Mouse (Mus musculus) hindlimb bud, embryonic 11.5 days (tissue): ENCODE results near the gene Sv2c.

Experiments
- DNase-seq: peaks from one replicate; pipeline ENCODE4 v3.0.0-alpha.2; 2012; ENCODE audit warnings: low read depth, low spot score; ENCODE audit errors: extremely low spot score

Sv2c gene

DNA sequence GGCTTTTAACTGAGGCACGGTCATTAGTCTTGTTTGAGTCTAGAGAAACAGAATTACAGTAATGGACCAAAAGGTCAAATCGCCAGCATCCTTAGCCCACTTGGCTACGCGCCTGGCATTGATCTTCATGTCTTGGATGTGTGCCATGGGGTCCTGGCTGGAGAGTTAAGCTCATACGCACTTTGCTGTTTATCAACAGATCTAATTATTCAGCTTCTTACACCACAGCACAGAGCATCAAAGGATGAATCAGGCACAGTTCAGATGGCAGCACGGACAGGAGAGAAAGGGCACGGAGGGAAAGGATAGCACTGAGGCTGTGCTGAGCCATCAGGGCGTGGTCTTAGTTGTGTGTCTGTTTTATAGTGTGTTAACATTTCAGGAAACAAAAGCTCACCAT is 58.8 kb downstream of the Sv2c start:
- DNase-seq, result no peak

DNA sequence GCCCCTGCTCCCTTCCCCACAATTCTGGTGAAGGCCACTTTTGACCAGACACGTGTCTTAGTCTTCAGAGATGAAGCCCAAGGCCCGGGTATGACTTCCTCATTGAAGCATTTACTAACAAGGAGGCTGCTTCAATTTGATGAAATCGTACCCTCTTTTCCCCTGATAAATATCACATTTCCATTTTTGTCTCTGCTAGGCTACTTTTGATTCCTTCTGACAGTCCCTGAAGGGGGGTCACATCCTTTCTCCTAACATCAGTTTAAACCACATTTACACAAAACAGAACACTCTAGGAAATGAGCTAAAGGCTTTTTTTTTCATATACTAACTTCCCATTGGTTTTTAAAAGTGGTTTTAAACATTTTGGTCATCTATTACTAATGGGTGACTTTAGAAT is 79.6 kb downstream of the Sv2c start:
- DNase-seq, result no peak

- DNase-seq, result no peak
Observed at GRCm38 (mm10) chr13:96045396-96045795, 87.0 kb downstream of the Sv2c start.

DNA sequence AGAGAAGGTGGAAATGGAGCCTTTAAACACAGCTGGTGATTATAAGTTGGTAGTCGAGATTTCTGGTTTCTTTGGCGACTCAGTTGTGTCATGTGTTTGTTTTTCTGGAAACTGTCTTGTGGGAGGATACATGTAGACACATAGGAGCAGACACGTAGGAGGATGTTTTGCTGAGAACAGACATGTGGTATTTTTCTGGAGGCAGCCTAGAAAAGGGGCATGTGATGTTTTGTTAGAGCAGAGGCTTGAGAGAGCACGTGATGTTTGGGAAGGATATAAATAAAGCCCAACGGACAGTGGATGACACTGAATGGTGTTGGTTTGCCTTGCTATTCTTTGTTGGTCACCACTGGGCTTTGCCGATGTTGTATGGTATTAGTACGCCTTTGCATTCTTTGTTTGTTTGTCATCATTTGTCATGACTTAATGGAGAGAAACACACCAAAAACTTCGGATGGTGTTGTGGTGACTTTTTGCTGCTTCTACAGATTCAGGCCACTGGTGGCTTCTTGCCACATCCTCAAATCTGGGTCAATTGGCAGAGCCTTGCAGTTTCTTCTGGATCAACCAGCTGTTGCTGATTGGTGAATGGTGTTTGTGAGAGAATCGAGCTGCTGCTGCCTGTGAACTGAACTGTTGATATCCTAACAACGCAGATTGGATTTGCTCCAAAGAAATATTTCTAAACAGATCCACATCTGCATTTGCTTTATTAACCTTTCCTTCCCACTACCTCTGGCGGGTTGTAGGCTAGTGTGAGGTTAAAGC is 91.9 kb downstream of the Sv2c start:
- no peak for DNase-seq

- no peak for DNase-seq
Observed at GRCm38 (mm10) chr13:96039536-96039935, 92.8 kb downstream of the Sv2c start.

DNA sequence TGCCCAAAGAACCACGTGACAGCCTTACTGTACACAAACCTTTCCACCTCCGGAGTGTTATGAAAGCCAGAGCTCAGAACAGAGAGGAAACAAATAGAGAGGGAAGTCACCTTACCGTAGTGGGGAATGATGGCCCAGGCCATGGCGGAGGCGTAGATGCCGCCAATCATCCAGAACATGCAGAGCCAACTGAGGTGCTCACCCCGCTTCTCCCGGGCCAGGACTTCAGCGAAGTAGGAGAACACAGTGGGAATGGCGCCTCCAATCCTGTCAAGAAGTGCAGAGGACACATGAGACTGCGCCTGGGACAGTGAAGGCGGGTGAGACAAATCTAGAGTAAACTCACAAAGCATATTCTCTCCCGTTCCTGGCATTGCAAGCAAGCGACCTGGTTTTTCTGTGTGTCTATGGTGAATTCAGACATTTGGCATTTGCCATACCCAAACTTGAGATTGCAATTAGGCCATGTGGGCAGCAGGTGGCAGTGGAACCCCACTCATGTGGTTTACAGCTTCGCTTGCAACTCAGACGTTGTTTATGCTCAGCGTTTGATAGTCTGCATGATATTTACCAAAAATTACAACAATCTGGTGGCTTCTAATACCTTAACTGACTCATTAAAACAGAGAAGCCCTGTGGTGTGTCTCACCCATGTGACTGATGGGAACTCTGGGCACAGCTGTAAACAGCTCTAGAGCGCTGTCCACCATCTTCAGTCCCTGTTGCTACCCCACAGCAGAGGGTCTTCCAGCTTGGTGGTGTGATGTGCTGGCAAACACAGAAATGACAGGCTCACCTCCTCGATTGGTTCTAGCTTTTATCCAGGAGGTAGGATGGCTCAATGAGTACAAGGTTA is 101.8 kb downstream of the Sv2c start:
- peak; percentile 39 for DNase-seq

GRCm38 (mm10) chr13:96023858-96024257 is 108.5 kb downstream of the Sv2c start:
- DNase-seq, result no peak

DNA sequence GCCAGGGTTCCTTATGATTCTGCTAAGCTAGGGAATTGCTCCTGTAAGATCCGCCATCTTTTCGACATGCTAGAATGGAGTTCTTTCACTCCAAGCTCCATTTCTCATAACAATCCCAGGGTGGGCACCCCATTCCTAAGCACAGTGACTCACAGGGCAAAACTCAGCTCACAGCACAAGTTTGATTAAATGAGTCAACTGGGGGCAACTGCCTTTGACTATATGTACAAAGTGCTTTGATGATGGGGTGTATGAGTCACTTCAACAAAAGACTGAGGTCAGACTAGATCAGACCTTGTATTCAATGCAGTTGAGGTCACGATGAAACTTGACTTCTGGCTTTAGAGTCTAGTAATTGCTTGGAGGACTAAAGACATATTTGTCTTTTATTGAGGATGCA is 116.9 kb downstream of the Sv2c start:
- DNase-seq, result no peak

- DNase-seq, result no peak
Observed at GRCm38 (mm10) chr13:96010861-96011511, 121.4 kb downstream of the Sv2c start.

DNA sequence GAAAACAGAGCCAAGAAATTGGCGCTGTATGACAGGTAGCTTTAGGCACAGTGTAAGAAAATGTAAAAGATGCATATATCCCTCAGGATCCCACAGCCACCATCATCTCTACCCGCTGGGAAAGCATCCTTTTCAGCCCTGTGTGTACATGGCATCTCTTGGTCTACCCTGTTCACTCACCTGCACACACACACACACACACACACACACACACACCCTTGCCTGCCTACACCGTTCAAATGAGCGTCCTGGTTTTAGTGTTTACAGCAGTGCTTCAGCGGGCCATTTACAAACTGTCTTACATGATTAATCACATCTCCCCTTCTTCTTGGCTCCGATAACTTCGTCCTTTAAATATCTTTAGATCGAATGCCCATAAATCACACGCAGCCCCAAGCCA is 123.4 kb downstream of the Sv2c start:
- DNase-seq, result no peak

- DNase-seq, result no peak
Observed at GRCm38 (mm10) chr13:96008154-96008553, 124.2 kb downstream of the Sv2c start.

GRCm38 (mm10) chr13:96003539-96003938 is 128.8 kb downstream of the Sv2c start:
- no peak for DNase-seq

DNA sequence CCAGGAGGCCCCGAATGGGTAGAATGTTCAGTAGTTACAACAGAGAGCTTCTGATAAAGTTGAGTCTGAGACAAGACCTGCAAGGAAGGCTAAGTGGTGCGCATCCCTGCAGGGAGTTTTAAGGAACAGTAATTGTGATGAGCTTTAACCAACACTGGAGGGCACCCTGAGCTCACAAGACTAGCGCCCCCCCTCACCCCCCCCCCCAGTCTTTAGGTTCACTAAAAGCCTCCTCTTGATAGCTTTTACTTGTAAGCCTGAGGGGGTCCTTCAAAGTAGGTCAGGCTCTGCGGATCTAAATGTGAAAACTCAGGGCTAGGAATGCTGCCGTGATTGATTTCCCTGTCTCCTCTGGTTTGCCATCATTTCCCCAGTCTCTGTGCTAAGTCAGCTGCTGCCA is 129.9 kb downstream of the Sv2c start:
- DNase-seq, result no peak

GRCm38 (mm10) chr13:95999396-95999795 is 133.0 kb downstream of the Sv2c start:
- DNase-seq, result peak; percentile 72

GRCm38 (mm10) chr13:95997294-95997693 is 135.1 kb downstream of the Sv2c start:
- DNase-seq, result no peak

DNA sequence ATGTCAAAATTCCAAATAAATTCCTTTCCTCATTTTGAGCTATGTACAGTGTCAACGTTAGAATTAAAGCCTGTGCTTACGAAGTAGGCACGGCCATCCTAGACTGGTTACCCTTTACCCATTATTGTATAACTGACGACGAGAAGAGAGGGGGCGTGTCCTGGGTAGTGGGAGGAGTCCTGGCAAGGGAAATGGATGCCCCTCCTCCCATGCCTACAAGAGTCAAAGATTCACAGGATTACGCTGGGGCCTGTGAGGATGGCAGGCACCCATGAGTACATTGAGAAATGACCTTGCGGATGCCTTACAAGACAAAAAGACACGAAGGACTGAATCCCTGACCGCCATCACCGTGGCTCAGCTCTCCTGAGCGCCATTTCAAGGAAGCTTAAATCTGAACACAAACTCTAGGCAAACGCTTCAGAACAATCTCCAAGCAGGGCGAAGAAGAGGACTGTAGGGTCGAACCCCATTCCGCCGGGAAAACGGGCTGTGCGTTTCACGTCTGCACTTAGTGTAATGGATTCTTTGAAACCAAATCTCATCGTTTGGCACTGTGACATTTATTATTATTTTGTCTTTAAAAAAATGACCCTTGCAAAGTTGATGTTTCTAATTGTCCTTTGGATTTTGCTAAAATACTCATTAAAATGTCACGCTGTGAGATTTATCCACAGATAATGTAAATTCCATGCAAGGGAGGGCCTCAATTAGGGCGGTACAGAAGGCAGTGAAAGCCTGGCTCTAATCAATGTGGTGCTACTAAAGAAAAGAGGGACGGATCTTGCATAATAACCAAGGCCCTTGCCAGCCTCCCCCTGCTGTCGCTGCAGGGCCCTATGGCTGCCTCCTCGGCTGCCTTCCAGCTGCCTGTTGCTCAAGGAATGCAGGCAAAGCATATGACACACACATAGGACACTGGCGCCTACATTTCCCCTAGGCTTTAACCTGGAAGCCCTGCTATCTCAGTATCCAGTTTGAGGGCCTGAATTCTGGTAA is 137.4 kb downstream of the Sv2c start:
- DNase-seq, result no peak

- DNase-seq, result no peak
Observed at GRCm38 (mm10) chr13:95988181-95988580, 144.2 kb downstream of the Sv2c start.

DNA sequence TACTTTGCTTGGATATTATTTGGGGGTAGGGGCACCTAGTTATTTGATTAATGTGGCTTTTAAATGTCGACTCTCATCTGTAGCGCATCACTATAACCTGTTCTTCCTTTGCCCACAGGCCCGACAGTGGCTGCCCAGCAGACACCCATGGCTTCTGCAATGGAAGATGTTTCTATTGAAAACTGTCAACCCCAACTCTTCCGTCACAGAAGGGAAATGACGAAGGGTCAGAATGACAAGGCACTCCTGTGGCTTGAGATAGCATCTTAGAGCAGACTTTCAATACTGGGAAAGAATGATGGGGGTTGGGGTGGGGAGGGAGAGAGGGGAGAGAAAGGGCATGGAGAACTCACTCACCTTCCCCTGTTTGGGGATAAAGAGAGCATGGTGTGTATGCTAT is 145.2 kb downstream of the Sv2c start:
- DNase-seq, result no peak

DNA sequence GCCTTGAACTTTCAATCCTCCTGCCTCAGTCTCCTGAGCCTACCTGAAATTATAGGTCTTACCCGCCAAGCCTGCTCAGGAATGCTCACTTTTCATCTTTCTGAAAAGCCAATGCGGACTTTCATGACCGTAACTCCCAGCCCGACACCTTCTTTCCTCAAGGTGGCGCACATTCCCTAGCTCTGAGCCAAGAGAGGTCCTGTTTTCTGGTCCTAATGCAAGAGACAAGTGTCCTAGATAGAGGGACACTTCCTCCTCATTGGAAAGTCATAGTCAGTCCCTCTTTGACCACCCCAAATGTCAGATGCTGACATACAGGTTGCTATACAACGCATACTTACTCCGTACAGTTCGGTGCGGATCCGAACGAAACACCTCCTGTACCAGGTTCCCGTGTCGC is 146.0 kb downstream of the Sv2c start:
- DNase-seq, result no peak

- no peak for DNase-seq
Observed at GRCm38 (mm10) chr13:95975225-95975624, 157.2 kb downstream of the Sv2c start.

DNA sequence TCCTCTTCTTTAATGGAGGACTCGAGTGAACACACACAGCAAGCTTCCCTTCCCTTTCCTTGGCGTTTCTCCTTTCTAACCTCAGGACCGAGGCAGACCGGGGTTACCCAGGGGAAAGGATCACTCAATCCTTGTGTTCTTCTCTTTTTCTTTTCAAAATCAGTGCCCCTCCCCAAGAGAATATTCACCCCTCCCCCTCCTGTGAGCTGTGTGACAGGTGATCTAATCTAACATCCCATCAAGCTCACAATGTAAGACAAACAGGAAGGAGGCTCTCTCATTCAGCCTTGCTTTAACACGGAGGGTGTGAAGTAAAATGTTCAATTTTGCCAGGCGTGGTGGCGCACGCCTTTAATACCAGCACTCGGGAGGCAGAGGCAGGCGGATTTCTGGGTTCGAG is 158.3 kb downstream of the Sv2c start:
- DNase-seq, result no peak
